Mouse (Mus musculus): Measurements from ENCODE around the gene Slc7a7. TPM values are rescaled to one million over a fixed set of nuclear protein-coding genes. Genes with fewer than 3 reads are reported as not detected.

The Slc7a7 gene
- polyA plus RNA-seq (2021): 8.2 TPM

- no peak for ATAC-seq
- TF ChIP-seq CTCF (IDR thresholded peaks at IDR 0.05): no peak
- DNase-seq (ENCODE audit: low read depth, low spot score): no peak
- CTCF ChIA-PET: no interaction called here
- in situ Hi-C loops (cut with MboI; ENCODE audit: low pct_unique_long_range_greater_than_20kb): loop anchor here (25.0 kb wide), 1 partner anchor 355 kb away; no protein-coding TSS in a partner anchor
- H3K27me3 ChIP-seq: no peaks in the 10 kb centered on the region
- POLR2A ChIA-PET: interaction anchor here (1.4 kb wide), 1 partner anchor 14 kb away, joined by 3 read pairs; no protein-coding TSS in a partner anchor
Measured at GRCm38 (mm10) chr14:54417623-54418081, at the start of gene Slc7a7. Slc7a7 (minus strand) TSS chr14:54417780.

GRCm38 (mm10) chr14:54464293-54465005 is 46.9 kb upstream of the Slc7a7 start:
- CTCF ChIA-PET: interaction anchor here (1.4 kb wide), 1 partner anchor 49 kb away, joined by 3 read pairs; no protein-coding TSS in a partner anchor
- no peak for TF ChIP-seq CTCF (IDR thresholded peaks at IDR 0.05)
- POLR2A ChIA-PET: no interaction called here
- ATAC-seq (peak; percentile 81), DNase-seq (ENCODE audit: low read depth, low spot score) (no peak)
- in situ Hi-C loops (cut with MboI; ENCODE audit: low pct_unique_long_range_greater_than_20kb): no loop called here
- no peaks in the 10 kb centered on the region for H3K27me3 ChIP-seq

GRCm38 (mm10) chr14:54463959-54464292 is 46.3 kb upstream of the Slc7a7 start, which contains the start of gene Lrp10:
Lrp10 (plus strand) TSS chr14:54464137.
- CTCF ChIA-PET: no interaction called here
- ATAC-seq: peak; percentile 89
- DNase-seq (ENCODE audit: low read depth, low spot score): no peak
- in situ Hi-C loops (cut with MboI; ENCODE audit: low pct_unique_long_range_greater_than_20kb): no loop called here
- H3K27me3 ChIP-seq: no peaks in the 10 kb centered on the region
- POLR2A ChIA-PET: no interaction called here
- TF ChIP-seq CTCF (IDR thresholded peaks at IDR 0.05): no peak

GRCm38 (mm10) chr14:54463108-54463958 is 45.8 kb upstream of the Slc7a7 start:
- in situ Hi-C loops (cut with MboI; ENCODE audit: low pct_unique_long_range_greater_than_20kb): no loop called here
- no peak for ATAC-seq
- TF ChIP-seq CTCF (IDR thresholded peaks at IDR 0.05): no peak
- no peaks in the 10 kb centered on the region for H3K27me3 ChIP-seq
- DNase-seq (ENCODE audit: low read depth, low spot score): no peak
- ChIA-PET POLR2A (no interaction called here), CTCF (no interaction called here)

- ChIA-PET CTCF (no interaction called here), POLR2A (no interaction called here)
- in situ Hi-C loops (cut with MboI; ENCODE audit: low pct_unique_long_range_greater_than_20kb): no loop called here
- no peaks in the 10 kb centered on the region for H3K27me3 ChIP-seq
- no peak for TF ChIP-seq CTCF (IDR thresholded peaks at IDR 0.05)
- ATAC-seq: no peak
- no peak for DNase-seq (ENCODE audit: low read depth, low spot score)
Measured at GRCm38 (mm10) chr14:54462146-54462545, 44.6 kb upstream of the Slc7a7 start.

GRCm38 (mm10) chr14:54457907-54458569 is 40.5 kb upstream of the Slc7a7 start:
- H3K27me3 ChIP-seq: no peaks in the 10 kb centered on the region
- ATAC-seq: no peak
- TF ChIP-seq CTCF (IDR thresholded peaks at IDR 0.05): no peak
- in situ Hi-C loops (cut with MboI; ENCODE audit: low pct_unique_long_range_greater_than_20kb): no loop called here
- DNase-seq (ENCODE audit: low read depth, low spot score): no peak
- ChIA-PET POLR2A (no interaction called here), CTCF (interaction anchor here (1.1 kb wide), 1 partner anchor 225 kb away, joined by 3 read pairs; no protein-coding TSS in a partner anchor)

- DNase-seq (ENCODE audit: low read depth, low spot score) (no peak), ATAC-seq (no peak)
- ChIA-PET POLR2A (no interaction called here), CTCF (no interaction called here)
- H3K27me3 ChIP-seq: no peaks in the 10 kb centered on the region
- TF ChIP-seq CTCF (IDR thresholded peaks at IDR 0.05): no peak
- in situ Hi-C loops (cut with MboI; ENCODE audit: low pct_unique_long_range_greater_than_20kb): loop anchor here (5.0 kb wide), 2 partner anchors 228 to 393 kb away; no protein-coding TSS in a partner anchor
Measured at GRCm38 (mm10) chr14:54454669-54455528, 37.3 kb upstream of the Slc7a7 start.

GRCm38 (mm10) chr14:54453566-54453965 is 36.0 kb upstream of the Slc7a7 start:
- no peak for TF ChIP-seq CTCF (IDR thresholded peaks at IDR 0.05)
- no peak for DNase-seq (ENCODE audit: low read depth, low spot score)
- POLR2A ChIA-PET: no interaction called here
- CTCF ChIA-PET: interaction anchor here (1.1 to 1.3 kb wide), 2 partner anchors 200 to 226 kb away, joined by 3 to 4 read pairs; no protein-coding TSS in a partner anchor
- ATAC-seq: no peak
- H3K27me3 ChIP-seq: no peaks in the 10 kb centered on the region
- in situ Hi-C loops (cut with MboI; ENCODE audit: low pct_unique_long_range_greater_than_20kb): loop anchor here (5.0 kb wide), 2 partner anchors 226 to 391 kb away; no protein-coding TSS in a partner anchor

- in situ Hi-C loops (cut with MboI; ENCODE audit: low pct_unique_long_range_greater_than_20kb): no loop called here
- ATAC-seq: peak; percentile 52
- ChIA-PET CTCF (interaction anchor here (1.0 to 2.2 kb wide), 2 partner anchors 17 to 206 kb away, joined by 3 to 5 read pairs; no protein-coding TSS in a partner anchor), POLR2A (interaction anchor here (0.5 to 1.2 kb wide), 2 partner anchors 11 to 213 kb away, joined by 3 to 5 read pairs; no protein-coding TSS in a partner anchor)
- H3K27me3 ChIP-seq: no peaks in the 10 kb centered on the region
- DNase-seq (ENCODE audit: low read depth, low spot score): no peak
- no peak for TF ChIP-seq CTCF (IDR thresholded peaks at IDR 0.05)
Measured at GRCm38 (mm10) chr14:54445476-54445875, 27.9 kb upstream of the Slc7a7 start.

Data from Patski (cell line).